Mouse (Mus musculus) hindbrain, embryonic 13.5 days (tissue): ENCODE measurements around the gene Sgtb. TPM values are rescaled to one million over a fixed set of nuclear protein-coding genes. Genes with fewer than 3 reads are reported as not detected.

Source experiments
- ATAC-seq: fragments of 200-750 bp; cut with Nextera tagmentation; 2 replicates; pipeline ENCODE4 v1.8.0; 2017; ENCODE audit warnings: moderate TSS enrichment; ENCODE audit not compliant: low FRiP score
- H3K27ac ChIP-seq: fragments of 300-500 bp; sonication (generic); 2 replicates; pipeline ENCODE4 v1.5.1; 2015; ENCODE audit warnings: inconsistent platforms, mild to moderate bottlenecking, moderate library complexity
- H3K27me3 ChIP-seq: fragments of 300-500 bp; sonication (generic); 2 replicates; pipeline ENCODE4 v1.6.1; 2015; ENCODE audit warnings: mild to moderate bottlenecking, inconsistent platforms
- H3K36me3 ChIP-seq: fragments of 300-500 bp; sonication (generic); 2 replicates; pipeline ENCODE4 v1.6.1; 2015; ENCODE audit warnings: mild to moderate bottlenecking, inconsistent platforms
- H3K4me1 ChIP-seq: fragments of 300-500 bp; sonication (generic); replicated peaks from 2 replicates; pipeline ENCODE4 v1.6.1; 2015; ENCODE audit warnings: inconsistent platforms
- H3K4me2 ChIP-seq: fragments of 300-500 bp; sonication (generic); 2 replicates; pipeline ENCODE4 v1.6.1; 2015; ENCODE audit warnings: inconsistent platforms, mild to moderate bottlenecking, moderate library complexity
- H3K4me3 ChIP-seq: fragments of 300-500 bp; sonication (generic); 2 replicates; pipeline ENCODE4 v1.5.1; 2015; ENCODE audit warnings: mild to moderate bottlenecking, inconsistent platforms
- H3K9ac ChIP-seq: fragments of 300-500 bp; sonication (generic); 2 replicates; pipeline ENCODE4 v1.6.1; 2015; ENCODE audit warnings: mild to moderate bottlenecking, inconsistent platforms
- H3K9me3 ChIP-seq: fragments of 300-500 bp; sonication (generic); 2 replicates; pipeline ENCODE4 v1.6.1; 2016; ENCODE audit warnings: inconsistent platforms
- WGBS: fragments of 180-500 bp; shearing (Covaris S2); methylation state at CpG from one replicate; pipeline ENCODE4 v1.1.7; 2015; 5-methylcytosine and 5-hydroxymethylcytosine counted together
- polyA plus RNA-seq: library from polyadenylated mRNA; unstranded; fragments of >200 nt; fragmentation: Nextera tagmentation; extraction: Ambion mirVana; gene quantifications from 2 replicates; pipeline ENCODE4 v1.2.1, GENCODE M21; 2015

Sgtb gene
- polyA plus RNA-seq, 1 experiment from 2014 or later = 34.7 TPM

DNA sequence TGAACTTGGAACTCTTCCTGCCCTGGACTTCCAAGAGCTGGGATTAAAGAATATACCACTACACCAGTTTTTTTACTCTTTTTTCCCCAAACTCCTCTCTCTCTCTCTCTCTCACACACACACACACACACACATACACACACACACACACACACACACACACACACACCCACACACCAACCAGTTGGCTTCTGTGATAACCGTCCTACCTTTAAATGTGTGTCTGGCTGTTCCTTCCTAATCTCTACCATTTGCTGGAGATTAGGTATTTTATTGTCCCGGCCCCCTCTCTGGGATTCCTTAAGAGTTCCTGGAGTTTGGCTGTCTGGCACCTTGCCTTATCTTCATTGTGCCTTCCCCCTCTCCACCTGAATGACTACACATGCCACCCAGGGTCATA, 24.9 kb upstream of the Sgtb start:
- no peak overlapping the region for H3K4me3 ChIP-seq
- H3K36me3 ChIP-seq = no peaks in the 10 kb centered on the region
- 89% methylated on average over 2 of the region's 2 CpGs for WGBS
- no peak overlapping the region for H3K27ac ChIP-seq
- H3K9ac ChIP-seq = no peak overlapping the region
- no peak for ATAC-seq
- no peaks in the 10 kb centered on the region for H3K9me3 ChIP-seq
- no peak overlapping the region for H3K4me2 ChIP-seq
- no peaks in the 10 kb centered on the region for H3K4me1 ChIP-seq
- H3K27me3 ChIP-seq = no peaks in the 10 kb centered on the region

- Histone ChIP-seq H3K27me3 (no peaks in the 10 kb centered on the region), H3K4me3 (no peak overlapping the region), H3K9ac (no peak overlapping the region), H3K4me2 (no peak overlapping the region), H3K36me3 (no peaks in the 10 kb centered on the region), H3K9me3 (no peaks in the 10 kb centered on the region), H3K27ac (no peak overlapping the region), H3K4me1 (no peaks in the 10 kb centered on the region)
- peak; percentile 73; the same call in 1 of the 2 replicates for ATAC-seq
- WGBS = 14% methylated on average over 1 of the region's 1 CpGs
Measured at GRCm38 (mm10) chr13:104089387-104089786, 20.2 kb upstream of the Sgtb start.

- no peaks in the 10 kb centered on the region for H3K4me1 ChIP-seq
- WGBS = 19% methylated on average over 1 of the region's 1 CpGs
- H3K4me2 ChIP-seq = no peak overlapping the region
- H3K9ac ChIP-seq = no peak overlapping the region
- H3K4me3 ChIP-seq = no peak overlapping the region
- H3K27ac ChIP-seq = no peak overlapping the region
- H3K27me3 ChIP-seq = no peaks in the 10 kb centered on the region
- no peaks in the 10 kb centered on the region for H3K9me3 ChIP-seq
- no peak for ATAC-seq
- H3K36me3 ChIP-seq = no peaks in the 10 kb centered on the region
Measured at GRCm38 (mm10) chr13:104091734-104092133, 17.8 kb upstream of the Sgtb start.

GRCm38 (mm10) chr13:104094531-104095385, 14.8 kb upstream of the Sgtb start:
- H3K4me3 ChIP-seq = no peak overlapping the region
- no peak overlapping the region for H3K27ac ChIP-seq
- no peak overlapping the region for H3K9ac ChIP-seq
- ATAC-seq = no peak
- 87% methylated on average over 11 of the region's 11 CpGs for WGBS
- no peak overlapping the region for H3K4me2 ChIP-seq
- no peaks in the 10 kb centered on the region for H3K9me3 ChIP-seq
- H3K36me3 ChIP-seq = no peaks in the 10 kb centered on the region
- H3K27me3 ChIP-seq = no peaks in the 10 kb centered on the region
- no peaks in the 10 kb centered on the region for H3K4me1 ChIP-seq

GRCm38 (mm10) chr13:104095955-104096354, 13.6 kb upstream of the Sgtb start:
- H3K27me3 ChIP-seq = no peaks in the 10 kb centered on the region
- no peak for ATAC-seq
- H3K9me3 ChIP-seq = no peaks in the 10 kb centered on the region
- no peak overlapping the region for H3K27ac ChIP-seq
- no peak overlapping the region for H3K9ac ChIP-seq
- H3K36me3 ChIP-seq = no peaks in the 10 kb centered on the region
- no peak overlapping the region for H3K4me3 ChIP-seq
- no peak overlapping the region for H3K4me2 ChIP-seq
- no peaks in the 10 kb centered on the region for H3K4me1 ChIP-seq
- 75% methylated on average over 7 of the region's 7 CpGs for WGBS

- WGBS = 97% methylated on average over 7 of the region's 7 CpGs
- no peak overlapping the region for H3K4me3 ChIP-seq
- H3K4me1 ChIP-seq = no peaks in the 10 kb centered on the region
- H3K4me2 ChIP-seq = no peak overlapping the region
- no peak for ATAC-seq
- no peak overlapping the region for H3K9ac ChIP-seq
- H3K27me3 ChIP-seq = no peaks in the 10 kb centered on the region
- no peak overlapping the region for H3K27ac ChIP-seq
- H3K9me3 ChIP-seq = no peaks in the 10 kb centered on the region
- H3K36me3 ChIP-seq = no peaks in the 10 kb centered on the region
Measured at GRCm38 (mm10) chr13:104097190-104097589, 12.4 kb upstream of the Sgtb start.

DNA sequence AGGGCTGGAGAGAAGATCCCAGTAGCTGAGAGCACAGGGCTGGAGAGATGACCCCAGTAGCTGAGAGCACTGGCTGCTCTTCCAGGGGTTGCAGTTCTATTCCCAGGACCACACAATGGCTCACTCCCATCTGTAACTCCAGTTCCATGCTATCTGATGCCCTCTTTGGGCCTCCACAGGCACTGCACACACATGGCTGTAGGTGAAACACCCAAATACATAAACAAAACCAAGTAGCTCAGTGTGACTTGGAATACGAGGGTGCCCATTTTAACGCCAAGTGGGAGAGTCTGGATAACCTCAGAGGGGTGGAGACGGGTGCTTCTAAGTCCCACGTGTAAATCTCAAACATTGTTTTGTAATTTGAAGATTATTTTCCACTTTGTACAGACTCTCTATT, 9.1 kb upstream of the Sgtb start:
- no peak overlapping the region for H3K4me2 ChIP-seq
- H3K4me3 ChIP-seq = no peak overlapping the region
- no peaks in the 10 kb centered on the region for H3K27me3 ChIP-seq
- H3K9ac ChIP-seq = no peak overlapping the region
- H3K36me3 ChIP-seq = peaks cover 8% of the 10 kb centered on the region; the same call in 1 of the 2 replicates
- no peak overlapping the region for H3K27ac ChIP-seq
- WGBS = 88% methylated on average over 4 of the region's 4 CpGs
- no peaks in the 10 kb centered on the region for H3K4me1 ChIP-seq
- no peak for ATAC-seq
- H3K9me3 ChIP-seq = no peaks in the 10 kb centered on the region

DNA sequence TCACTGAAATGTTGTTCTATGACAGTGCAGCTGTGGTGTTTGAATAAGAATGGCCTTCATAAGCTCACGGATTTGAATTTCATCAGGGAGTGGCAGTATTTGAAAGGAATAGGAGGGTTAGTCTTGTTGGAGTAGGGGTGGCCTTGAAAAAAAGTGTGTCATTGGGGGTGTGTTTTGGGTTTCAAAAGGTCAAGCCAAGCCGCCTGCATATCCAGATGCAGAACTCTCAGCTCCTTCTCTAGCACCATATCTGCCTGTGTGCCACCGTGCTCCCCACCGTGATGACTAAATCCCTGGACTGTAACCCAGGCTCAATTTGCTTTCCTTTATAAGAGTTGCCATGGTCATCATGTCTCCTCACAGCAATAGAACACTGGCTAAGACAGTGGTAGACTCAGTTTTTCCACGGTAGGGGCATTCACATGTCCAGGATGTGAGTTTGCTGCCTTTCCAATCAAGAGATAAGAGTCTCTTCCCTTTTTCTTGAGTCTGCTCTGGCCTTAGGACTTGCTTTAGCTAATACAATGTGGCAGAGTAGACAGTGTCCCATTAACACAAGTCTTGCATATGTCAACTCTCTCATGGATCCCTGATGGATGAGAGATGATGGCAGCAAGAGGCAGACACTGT, 7.8 kb upstream of the Sgtb start:
- Histone ChIP-seq H3K9me3 (no peaks in the 10 kb centered on the region), H3K4me1 (no peaks in the 10 kb centered on the region), H3K36me3 (peaks cover 8% of the 10 kb centered on the region; the same call in 1 of the 2 replicates), H3K4me3 (no peak overlapping the region), H3K27ac (no peak overlapping the region), H3K4me2 (no peak overlapping the region), H3K27me3 (no peaks in the 10 kb centered on the region), H3K9ac (no peak overlapping the region)
- WGBS = 89% methylated on average over 5 of the region's 5 CpGs
- ATAC-seq = no peak

GRCm38 (mm10) chr13:104108651-104109287, 772 bp upstream of the Sgtb start:
- peaks cover 27% of the 10 kb centered on the region for H3K4me1 ChIP-seq
- peak overlapping the region; percentile 93 for H3K4me2 ChIP-seq
- peak overlapping the region; percentile 83 for H3K27ac ChIP-seq
- H3K27me3 ChIP-seq = no peaks in the 10 kb centered on the region
- peak overlapping the region; percentile 80 for H3K4me3 ChIP-seq
- no peaks in the 10 kb centered on the region for H3K9me3 ChIP-seq
- 1% methylated on average over 24 of the region's 24 CpGs for WGBS
- peak; percentile 21; the same call in 1 of the 2 replicates for ATAC-seq
- peak overlapping the region; percentile 85 for H3K9ac ChIP-seq
- peaks cover 13% of the 10 kb centered on the region; the same call in 1 of the 2 replicates for H3K36me3 ChIP-seq

DNA sequence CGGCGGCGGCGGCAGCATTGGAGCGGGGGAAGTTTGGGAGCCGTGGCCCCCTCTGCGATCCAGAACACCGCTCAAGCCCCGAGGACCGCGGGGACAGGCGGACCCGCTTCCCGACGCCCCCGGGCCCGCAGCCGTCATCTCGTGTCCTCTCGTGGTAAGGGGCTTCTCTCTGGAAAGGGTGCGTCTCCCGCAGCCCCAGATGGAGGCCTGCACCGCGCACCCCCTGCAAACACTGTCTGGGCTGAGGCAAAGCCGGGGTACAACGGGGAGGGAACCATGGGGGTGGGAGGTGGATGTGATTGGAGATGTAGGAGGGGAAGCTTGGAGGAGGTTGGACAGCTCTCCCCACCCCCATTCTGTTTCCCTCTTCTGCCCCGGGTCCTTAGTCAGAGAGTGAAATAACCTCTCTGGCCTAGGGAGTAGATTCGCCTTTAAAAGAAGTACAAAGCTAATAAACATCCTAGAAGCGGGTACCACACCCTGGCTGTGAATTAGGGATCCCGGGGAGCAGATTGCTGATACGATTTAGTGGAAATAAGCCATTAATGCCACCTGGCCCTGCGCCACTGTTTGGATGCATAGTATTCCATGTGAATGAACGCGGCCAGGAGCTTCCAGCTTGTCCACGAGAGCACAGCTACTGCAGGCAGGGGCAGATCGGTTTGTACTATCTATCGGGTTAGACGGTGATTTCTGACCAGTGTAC, 428 bp downstream of the Sgtb start:
- no peaks in the 10 kb centered on the region for H3K27me3 ChIP-seq
- peaks cover 27% of the 10 kb centered on the region for H3K4me1 ChIP-seq
- no peaks in the 10 kb centered on the region for H3K9me3 ChIP-seq
- peak overlapping the region; percentile 93 for H3K4me2 ChIP-seq
- peak overlapping the region; percentile 87 for H3K9ac ChIP-seq
- WGBS = 2% methylated on average over 38 of the region's 38 CpGs
- H3K4me3 ChIP-seq = peak overlapping the region; percentile 80
- peak overlapping the region; percentile 89 for H3K27ac ChIP-seq
- peak; percentile 88 for ATAC-seq
- H3K36me3 ChIP-seq = peaks cover 16% of the 10 kb centered on the region

- WGBS = 33% methylated on average over 7 of the region's 7 CpGs
- H3K27me3 ChIP-seq = no peaks in the 10 kb centered on the region
- H3K4me2 ChIP-seq = peak overlapping the region; percentile 93
- H3K36me3 ChIP-seq = peaks cover 20% of the 10 kb centered on the region
- H3K27ac ChIP-seq = peak overlapping the region; percentile 89
- peaks cover 27% of the 10 kb centered on the region for H3K4me1 ChIP-seq
- peak overlapping the region; percentile 80 for H3K4me3 ChIP-seq
- ATAC-seq = no peak
- peak overlapping the region; percentile 87 for H3K9ac ChIP-seq
- no peaks in the 10 kb centered on the region for H3K9me3 ChIP-seq
Measured at GRCm38 (mm10) chr13:104110526-104110925, 985 bp downstream of the Sgtb start.
